Mouse (Mus musculus) myocyte (in vitro differentiated cells): ENCODE data around the gene Ppp3ca.

Source experiments
- MAX ChIP-seq: IDR thresholded peaks from one replicate; pipeline ENCODE4 v1.6.1; 2011; ENCODE audit warnings: low read depth, mild to moderate bottlenecking, control low read depth
- POLR2A ChIP-seq: IDR thresholded peaks from one replicate; pipeline ENCODE4 v1.6.1; 2011; ENCODE audit warnings: low read depth, mild to moderate bottlenecking, control low read depth, moderate library complexity; ENCODE audit not compliant: insufficient read length
- REST ChIP-seq: IDR thresholded peaks from one replicate; pipeline ENCODE4 v1.6.1; 2011; ENCODE audit warnings: mild to moderate bottlenecking, control low read depth, moderate library complexity; ENCODE audit not compliant: insufficient read depth, insufficient read length
- TCF12 ChIP-seq: IDR thresholded peaks from one replicate; pipeline ENCODE4 v1.6.1; 2011; ENCODE audit warnings: mild to moderate bottlenecking, control low read depth; ENCODE audit not compliant: poor library complexity, insufficient read depth, severe bottlenecking

DNA sequence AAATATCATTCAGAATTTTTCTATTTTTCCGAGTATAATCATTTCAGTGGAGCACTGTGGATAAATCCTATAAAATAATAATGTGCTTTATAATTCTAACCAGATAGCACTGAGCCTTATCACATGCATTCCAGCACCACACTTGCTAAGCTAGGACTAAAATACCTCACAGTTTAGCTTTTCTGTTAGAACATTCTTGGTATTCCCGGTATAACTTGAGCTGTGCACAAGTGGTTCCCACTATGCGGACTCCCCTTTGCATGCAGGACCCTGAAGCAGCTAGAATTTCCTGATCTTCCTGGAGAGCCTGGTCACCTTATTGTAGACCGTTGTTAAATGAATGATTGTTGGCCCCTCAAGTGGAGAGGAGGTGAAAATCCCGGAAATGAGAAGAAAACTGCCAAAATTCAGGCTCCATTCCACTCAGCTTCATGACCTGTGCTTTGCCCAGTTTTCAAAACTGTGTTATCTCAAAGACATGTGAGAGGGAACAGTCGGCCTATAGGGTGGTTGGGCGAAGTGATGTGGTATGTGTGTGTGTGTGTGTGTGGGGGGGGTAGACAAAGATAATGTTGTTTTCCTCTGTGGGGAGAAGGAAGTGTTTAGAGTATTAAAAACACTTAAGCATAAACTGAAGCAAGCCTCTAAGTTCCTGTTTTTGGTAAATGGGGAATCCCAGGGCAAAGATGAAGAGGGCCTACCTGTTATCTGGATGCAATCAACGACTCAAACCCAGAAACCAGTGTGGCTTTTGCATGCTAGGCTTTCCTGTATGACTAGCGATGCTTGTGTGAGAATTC lies 72.5 kb downstream of the Ppp3ca start:
- no peak for TF ChIP-seq POLR2A
- TF ChIP-seq TCF12 = no peak
- TF ChIP-seq REST = no peak
- no peak for TF ChIP-seq MAX
